Mouse (Mus musculus): ENCODE measurements around the gene Wnt6. TPM values are rescaled to one million over a fixed set of nuclear protein-coding genes. Genes with fewer than 3 reads are reported as not detected.

The Wnt6 gene
- polyA plus RNA-seq, 1 experiment, result 9.1 TPM

DNA sequence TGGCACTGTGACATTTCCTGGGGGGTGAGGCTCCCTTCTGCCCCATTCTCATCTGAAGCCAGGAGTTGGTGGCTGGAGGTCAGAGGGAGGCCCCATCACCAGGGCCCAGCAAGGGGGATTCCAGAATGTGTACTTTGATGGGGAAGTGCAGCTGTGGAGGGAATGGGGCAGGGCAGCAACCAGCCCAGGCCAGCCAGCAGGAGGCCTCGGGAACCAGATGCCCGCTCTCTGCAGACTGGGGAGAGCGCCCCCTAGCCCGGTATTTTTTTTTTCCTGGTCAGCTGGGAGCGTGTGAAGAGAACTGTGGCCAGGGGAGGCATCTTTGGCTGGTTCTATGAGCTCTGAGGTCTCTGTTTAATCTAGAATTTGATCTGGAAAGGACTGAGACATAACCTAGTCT lies 4.1 kb downstream of the Wnt6 start:
- no peak for DNase-seq (ENCODE audit: low read depth)
- TF ChIP-seq CTCF (IDR thresholded peaks at IDR 0.05; ENCODE audit: borderline replicate concordance, extremely low read depth, insufficient read depth, insufficient read length), result peak; percentile 27; the same call in 1 of the 2 replicates
- no peak for TF ChIP-seq POLR2A (IDR thresholded peaks at IDR 0.05; ENCODE audit: borderline replicate concordance, extremely low read depth, insufficient read depth, insufficient read length, poor library complexity, severe bottlenecking)

DNA sequence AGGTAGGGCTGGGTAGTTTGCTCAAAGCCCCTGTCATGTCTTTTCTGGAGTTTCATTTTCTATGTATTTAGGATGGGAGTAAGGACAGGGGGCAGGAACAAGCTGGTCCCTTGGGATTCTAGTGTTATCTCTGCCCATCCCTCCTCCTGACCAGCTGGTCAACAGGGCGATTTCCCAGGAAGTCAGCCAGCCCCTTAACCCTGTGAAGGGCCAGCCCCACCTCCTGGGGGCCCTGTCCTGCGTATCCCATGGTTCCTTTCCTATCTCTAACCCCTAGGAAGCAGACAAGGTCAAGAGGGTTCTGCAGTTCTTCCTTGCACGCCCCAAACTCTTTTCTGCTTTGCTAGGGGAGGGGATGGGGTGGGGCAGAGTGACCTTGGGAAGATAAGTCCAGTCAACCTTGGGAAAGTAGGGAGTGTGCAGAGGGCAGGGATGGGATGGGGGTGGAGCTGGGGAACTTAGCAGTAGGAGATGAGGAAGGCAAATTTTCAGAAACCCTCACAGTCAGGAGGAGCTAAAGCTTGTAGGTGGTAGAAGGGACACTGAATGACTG lies 7.3 kb downstream of the Wnt6 start:
- no peak for DNase-seq (ENCODE audit: low read depth)
- TF ChIP-seq POLR2A (IDR thresholded peaks at IDR 0.05; ENCODE audit: borderline replicate concordance, extremely low read depth, insufficient read depth, insufficient read length, poor library complexity, severe bottlenecking) (no peak), CTCF (IDR thresholded peaks at IDR 0.05; ENCODE audit: borderline replicate concordance, extremely low read depth, insufficient read depth, insufficient read length) (no peak)

DNA sequence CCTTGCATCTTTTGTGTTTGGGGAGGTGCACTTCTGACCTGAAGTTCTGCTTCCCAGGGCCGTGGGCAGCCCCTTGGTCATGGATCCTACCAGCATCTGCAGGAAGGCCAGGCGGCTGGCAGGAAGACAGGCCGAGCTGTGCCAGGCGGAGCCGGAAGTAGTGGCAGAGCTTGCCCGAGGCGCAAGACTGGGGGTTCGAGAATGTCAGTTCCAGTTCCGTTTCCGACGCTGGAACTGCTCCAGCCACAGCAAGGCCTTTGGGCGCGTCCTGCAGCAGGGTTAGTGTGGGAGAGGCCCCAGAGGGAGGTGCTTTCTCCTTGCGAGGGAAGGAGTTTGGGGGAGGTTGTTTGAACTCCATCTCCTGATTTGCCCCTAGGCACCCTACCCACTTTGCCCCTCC lies 10.4 kb downstream of the Wnt6 start:
- no peak for DNase-seq (ENCODE audit: low read depth)
- TF ChIP-seq CTCF (IDR thresholded peaks at IDR 0.05; ENCODE audit: borderline replicate concordance, extremely low read depth, insufficient read depth, insufficient read length) (no peak), POLR2A (IDR thresholded peaks at IDR 0.05; ENCODE audit: borderline replicate concordance, extremely low read depth, insufficient read depth, insufficient read length, poor library complexity, severe bottlenecking) (no peak)

DNA sequence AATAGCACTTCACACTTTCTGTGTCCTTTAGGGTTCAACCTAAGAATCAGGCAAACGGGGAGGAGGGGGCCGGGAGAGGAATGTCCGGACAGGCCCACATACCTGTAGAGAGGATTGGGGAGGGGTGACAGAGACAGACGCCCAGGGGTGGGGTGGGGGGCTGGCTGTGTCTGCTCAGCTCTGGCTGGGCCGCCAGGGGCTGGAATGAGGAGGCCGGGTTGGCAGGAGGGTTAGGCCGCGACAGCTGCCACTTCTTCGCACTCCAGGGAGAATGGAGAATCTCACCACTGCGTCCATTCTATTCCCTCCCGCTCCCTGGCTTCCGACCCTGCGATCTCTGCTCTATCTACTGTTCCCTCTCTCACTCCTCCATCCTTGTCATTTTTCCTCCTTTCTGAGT lies 11.9 kb downstream of the Wnt6 start:
- DNase-seq (ENCODE audit: low read depth), result no peak
- TF ChIP-seq CTCF (IDR thresholded peaks at IDR 0.05; ENCODE audit: borderline replicate concordance, extremely low read depth, insufficient read depth, insufficient read length) (no peak), POLR2A (IDR thresholded peaks at IDR 0.05; ENCODE audit: borderline replicate concordance, extremely low read depth, insufficient read depth, insufficient read length, poor library complexity, severe bottlenecking) (no peak)

GRCm38 (mm10) chr1:74784041-74784759 lies 12.5 kb downstream of the Wnt6 start:
- DNase-seq (ENCODE audit: low read depth), result peak; percentile 65
- no peak for TF ChIP-seq POLR2A (IDR thresholded peaks at IDR 0.05; ENCODE audit: borderline replicate concordance, extremely low read depth, insufficient read depth, insufficient read length, poor library complexity, severe bottlenecking)
- peak; percentile 67 for TF ChIP-seq CTCF (IDR thresholded peaks at IDR 0.05; ENCODE audit: borderline replicate concordance, extremely low read depth, insufficient read depth, insufficient read length)

GRCm38 (mm10) chr1:74787846-74788245 lies 16.2 kb downstream of the Wnt6 start:
- TF ChIP-seq CTCF (IDR thresholded peaks at IDR 0.05; ENCODE audit: borderline replicate concordance, extremely low read depth, insufficient read depth, insufficient read length) (peak; percentile 85), POLR2A (IDR thresholded peaks at IDR 0.05; ENCODE audit: borderline replicate concordance, extremely low read depth, insufficient read depth, insufficient read length, poor library complexity, severe bottlenecking) (no peak)
- peak; percentile 81 for DNase-seq (ENCODE audit: low read depth)

DNA sequence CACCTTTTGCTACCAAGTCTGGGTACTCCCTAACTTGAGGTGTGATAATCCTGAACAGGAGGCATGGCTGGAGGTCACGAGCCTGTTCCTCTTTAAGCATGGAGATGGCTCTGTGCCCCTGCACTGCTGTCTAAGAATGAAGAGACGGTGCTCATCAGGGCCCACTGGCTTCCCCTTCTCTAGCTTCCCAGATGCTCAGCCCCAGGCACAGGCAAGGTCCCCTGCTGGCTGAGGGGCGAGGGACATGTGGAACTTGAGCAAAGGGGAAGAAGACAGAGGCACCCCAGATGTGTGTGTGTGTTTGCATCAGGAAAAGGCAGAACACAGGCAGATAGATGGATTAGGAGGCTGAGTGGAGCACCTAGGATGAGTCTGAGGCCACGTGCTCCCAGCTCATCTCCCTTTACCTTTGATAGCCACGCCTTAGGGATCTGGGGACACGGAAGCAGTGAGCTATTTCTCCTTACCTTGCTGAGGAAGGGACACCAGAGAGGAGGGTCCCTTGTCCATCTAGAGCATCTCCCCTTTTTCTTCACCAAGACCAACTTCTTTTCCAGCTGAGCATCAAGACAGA lies 17.0 kb downstream of the Wnt6 start:
- DNase-seq (ENCODE audit: low read depth), result no peak
- no peak for TF ChIP-seq CTCF (IDR thresholded peaks at IDR 0.05; ENCODE audit: borderline replicate concordance, extremely low read depth, insufficient read depth, insufficient read length)
- TF ChIP-seq POLR2A (IDR thresholded peaks at IDR 0.05; ENCODE audit: borderline replicate concordance, extremely low read depth, insufficient read depth, insufficient read length, poor library complexity, severe bottlenecking), result no peak

GRCm38 (mm10) chr1:74790095-74790494 lies 18.4 kb downstream of the Wnt6 start:
- no peak for TF ChIP-seq POLR2A (IDR thresholded peaks at IDR 0.05; ENCODE audit: borderline replicate concordance, extremely low read depth, insufficient read depth, insufficient read length, poor library complexity, severe bottlenecking)
- TF ChIP-seq CTCF (IDR thresholded peaks at IDR 0.05; ENCODE audit: borderline replicate concordance, extremely low read depth, insufficient read depth, insufficient read length), result no peak
- DNase-seq (ENCODE audit: low read depth), result no peak

GRCm38 (mm10) chr1:74791249-74791648 lies 19.6 kb downstream of the Wnt6 start, which contains the start of gene Wnt10a:
Wnt10a (plus strand) TSS chr1:74791516.
- no peak for TF ChIP-seq POLR2A (IDR thresholded peaks at IDR 0.05; ENCODE audit: borderline replicate concordance, extremely low read depth, insufficient read depth, insufficient read length, poor library complexity, severe bottlenecking)
- TF ChIP-seq CTCF (IDR thresholded peaks at IDR 0.05; ENCODE audit: borderline replicate concordance, extremely low read depth, insufficient read depth, insufficient read length), result no peak
- peak; percentile 34 for DNase-seq (ENCODE audit: low read depth)

DNA sequence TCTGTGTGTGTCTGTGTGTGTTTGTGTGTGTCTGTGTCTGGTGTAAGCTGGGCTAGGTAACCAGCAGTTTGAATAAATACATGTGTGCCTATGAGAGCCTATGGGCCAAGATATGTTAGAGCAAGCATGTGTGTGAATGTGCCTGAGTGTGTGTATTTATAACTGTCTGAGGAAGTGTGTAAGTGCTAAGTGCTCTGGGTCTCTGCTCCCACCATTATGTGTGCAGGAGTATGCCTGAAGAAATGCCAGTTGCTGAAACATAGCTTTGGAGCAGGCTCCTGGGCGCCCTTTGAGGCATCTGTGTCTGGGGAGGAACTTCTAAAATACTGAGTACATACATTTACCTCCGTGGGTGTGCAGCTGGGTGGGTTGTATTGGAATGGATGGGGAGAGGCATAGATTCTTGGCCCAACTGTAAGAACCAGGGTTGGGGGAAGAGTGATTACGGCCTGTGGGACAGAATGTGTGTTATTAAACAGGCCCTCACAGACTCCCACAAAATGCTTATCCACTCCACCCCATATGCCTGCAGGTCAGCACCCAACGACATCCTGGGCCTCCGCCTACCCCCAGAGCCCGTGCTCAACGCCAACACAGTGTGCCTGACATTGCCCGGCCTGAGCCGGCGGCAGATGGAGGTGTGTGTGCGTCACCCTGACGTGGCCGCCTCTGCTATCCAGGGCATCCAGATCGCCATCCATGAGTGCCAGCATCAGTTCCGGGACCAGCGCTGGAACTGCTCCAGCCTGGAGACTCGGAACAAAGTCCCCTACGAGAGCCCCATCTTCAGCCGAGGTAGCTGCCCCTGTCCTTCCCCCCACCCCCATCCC lies 21.4 kb downstream of the Wnt6 start:
- TF ChIP-seq POLR2A (IDR thresholded peaks at IDR 0.05; ENCODE audit: borderline replicate concordance, extremely low read depth, insufficient read depth, insufficient read length, poor library complexity, severe bottlenecking) (no peak), CTCF (IDR thresholded peaks at IDR 0.05; ENCODE audit: borderline replicate concordance, extremely low read depth, insufficient read depth, insufficient read length) (no peak)
- no peak for DNase-seq (ENCODE audit: low read depth)

Data from brain, embryonic 14.5 days (tissue).